Mouse (Mus musculus) liver, embryonic 13.5 days (tissue): ENCODE results near the gene Gm8879. TPM values are rescaled to one million over a fixed set of nuclear protein-coding genes. Genes with fewer than 3 reads are reported as not detected.
"Not testable (repeated sequence)": the region's sequence is repeated elsewhere in the genome, so short reads cannot be mapped to it uniquely, and the experiment has no call there.

Experiments used
- ATAC-seq: fragments of 200-750 bp; cut with Nextera tagmentation; 2 replicates; pipeline ENCODE4 v1.8.0; 2017; ENCODE audit warnings: low read depth, mild to moderate bottlenecking, moderate number of reproducible peaks, moderate library complexity
- DNase-seq: peaks from one replicate; pipeline ENCODE4 v3.0.0; 2022
- H3K27ac ChIP-seq: fragments of 300-500 bp; sonication (generic); 2 replicates; pipeline ENCODE4 v1.5.1; 2015; ENCODE audit warnings: moderate library complexity, mild to moderate bottlenecking, inconsistent platforms
- H3K27me3 ChIP-seq: fragments of 300-500 bp; sonication (generic); 2 replicates; pipeline ENCODE4 v1.6.1; 2015; ENCODE audit warnings: mild to moderate bottlenecking, inconsistent platforms
- H3K36me3 ChIP-seq: fragments of 300-500 bp; sonication (generic); 2 replicates; pipeline ENCODE4 v1.6.1; 2015; ENCODE audit warnings: mild to moderate bottlenecking, inconsistent platforms
- H3K4me1 ChIP-seq: fragments of 300-500 bp; sonication (generic); replicated peaks from 2 replicates; pipeline ENCODE4 v1.6.1; 2015; ENCODE audit warnings: inconsistent platforms
- H3K4me2 ChIP-seq: fragments of 300-500 bp; sonication (generic); 2 replicates; pipeline ENCODE4 v1.6.1; 2015; ENCODE audit warnings: inconsistent platforms, mild to moderate bottlenecking, moderate library complexity
- H3K4me3 ChIP-seq: fragments of 300-500 bp; sonication (generic); replicated peaks from 2 replicates; pipeline ENCODE4 v1.5.1; 2015; ENCODE audit warnings: mild to moderate bottlenecking, inconsistent platforms
- H3K9ac ChIP-seq: fragments of 300-500 bp; sonication (generic); 2 replicates; pipeline ENCODE4 v1.6.1; 2015; ENCODE audit warnings: mild to moderate bottlenecking, inconsistent platforms
- H3K9me3 ChIP-seq: fragments of 300-500 bp; sonication (generic); replicated peaks from 2 replicates; pipeline ENCODE4 v1.6.1; 2016; ENCODE audit warnings: inconsistent platforms
- WGBS: fragments of 180-500 bp; shearing (Covaris S2); methylation state at CpG from one replicate; pipeline ENCODE4 v1.1.7; 2015; ENCODE audit not compliant: insufficient replicate concordance; 5-methylcytosine and 5-hydroxymethylcytosine counted together
- polyA plus RNA-seq: library from polyadenylated mRNA; unstranded; fragments of >200 nt; fragmentation: Nextera tagmentation; extraction: Ambion mirVana; gene quantifications from 2 replicates; pipeline ENCODE4 v1.2.1, GENCODE M21; 2015

Gene Gm8879
- polyA plus RNA-seq = not detected in 2 replicates

DNA sequence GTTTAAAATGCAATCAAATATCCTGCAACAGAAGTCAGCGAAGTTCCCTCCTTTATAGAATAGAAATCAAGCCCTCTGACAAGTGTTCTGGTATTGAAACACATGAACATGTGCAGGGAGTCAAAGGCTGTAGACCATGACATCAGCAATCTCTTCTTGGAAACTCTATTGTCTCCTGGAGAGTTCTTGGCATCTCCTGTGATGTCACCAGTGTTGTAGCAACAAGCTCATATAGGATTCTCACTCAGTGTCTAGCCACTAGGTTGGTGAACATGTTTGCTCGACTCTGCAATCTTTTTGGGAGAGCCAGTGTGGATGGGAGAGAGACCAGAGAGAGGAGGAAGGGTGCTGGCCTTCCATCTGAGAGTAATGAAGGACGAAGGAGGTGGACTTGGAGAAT is at the start of gene Gm8879:
Gene Gm8879, plus strand, starts transcription at position 301 of the 400 bp plus-strand sequence.
- not testable (repeated sequence) for H3K9ac ChIP-seq, H3K27ac ChIP-seq, H3K4me1 ChIP-seq, ATAC-seq, H3K4me2 ChIP-seq, DNase-seq, H3K4me3 ChIP-seq, H3K9me3 ChIP-seq, H3K36me3 ChIP-seq, H3K27me3 ChIP-seq
- no CpG with 5 or more reads among the region's 3 CpGs for WGBS

DNA sequence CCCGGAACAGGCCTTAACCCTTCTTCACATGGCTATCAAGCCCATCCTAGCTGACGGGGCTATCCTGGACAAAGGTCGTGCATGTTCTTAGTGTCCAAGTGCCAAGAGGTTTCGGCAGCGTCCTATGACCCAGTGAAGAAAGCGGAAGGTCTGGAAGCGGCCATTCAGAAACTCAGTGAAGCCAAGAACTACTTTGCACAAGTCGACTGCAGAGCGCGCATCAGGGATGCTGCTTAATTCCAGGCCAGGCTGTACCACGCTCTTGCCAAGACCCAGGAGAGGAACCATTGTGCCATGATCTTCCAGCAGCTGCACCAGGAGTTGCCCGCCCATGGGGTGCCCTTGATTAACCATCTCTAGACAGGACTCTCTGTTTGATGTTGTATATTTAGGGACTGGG is 10.6 kb downstream of the Gm8879 start:
- not testable (repeated sequence) for H3K4me1 ChIP-seq, H3K27me3 ChIP-seq, H3K27ac ChIP-seq, H3K9me3 ChIP-seq, DNase-seq, H3K36me3 ChIP-seq, H3K9ac ChIP-seq, ATAC-seq, H3K4me3 ChIP-seq, H3K4me2 ChIP-seq
- WGBS = 76% methylated on average over 12 of the region's 12 CpGs

Other genes with a start within 250 kb of the Gm8879 start
- gene Gm8871, start 179.8 kb upstream of the Gm8879 start, polyA plus RNA-seq = not detected in 2 replicates
- not detected in 2 replicates for gene Gm8857, start 179.8 kb upstream of the Gm8879 start, polyA plus RNA-seq
- gene Gm5861, start 55.4 kb downstream of the Gm8879 start, polyA plus RNA-seq = not detected in 2 replicates
- not detected in 2 replicates for gene Gm8890, start 128.4 kb downstream of the Gm8879 start, polyA plus RNA-seq
- gene Speer1, start 213.9 kb downstream of the Gm8879 start, polyA plus RNA-seq = not detected in 2 replicates